Mouse (Mus musculus) lung, postnatal 0 days (tissue): Measurements from ENCODE around the gene Lef1.

Experiments
- CTCF ChIP-seq: IDR thresholded peaks from 2 replicates; pipeline ENCODE4 v1.5.1; 2016; ENCODE audit warnings: antibody characterized with exemption, mild to moderate bottlenecking
- EP300 ChIP-seq: IDR thresholded peaks from 2 replicates; pipeline ENCODE4 v1.6.1; 2016; ENCODE audit warnings: antibody characterized with exemption, mild to moderate bottlenecking, control low read depth

DNA sequence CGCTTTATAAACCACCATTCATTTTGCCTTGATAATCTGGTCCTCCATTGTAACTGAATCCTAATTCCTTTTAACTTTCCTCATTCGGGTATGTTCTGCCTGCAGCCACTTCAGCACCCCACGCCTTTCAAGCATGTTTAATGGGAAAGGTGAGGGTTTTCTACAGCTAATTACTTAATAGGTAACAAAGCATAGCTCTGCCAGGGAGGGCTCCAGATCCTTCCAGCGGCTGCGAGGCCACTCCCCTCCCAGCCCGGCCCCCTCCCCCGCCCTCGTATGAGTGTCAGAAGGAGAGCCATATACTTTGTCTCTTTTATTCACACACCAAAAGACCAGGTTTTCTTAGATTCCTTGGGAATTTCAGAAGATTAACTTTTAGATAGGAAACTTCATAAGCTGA is 44.1 kb upstream of the Lef1 start:
- TF ChIP-seq CTCF: no peak
- no peak for TF ChIP-seq EP300
